Mouse (Mus musculus) ovary, postnatal 10 days (tissue): Measurements from ENCODE around the gene Tgm2.

Experiments used
- DNase-seq: peaks from one replicate; pipeline ENCODE4 v3.0.0; 2022; ENCODE audit warnings: low spot score

Tgm2 gene

DNA sequence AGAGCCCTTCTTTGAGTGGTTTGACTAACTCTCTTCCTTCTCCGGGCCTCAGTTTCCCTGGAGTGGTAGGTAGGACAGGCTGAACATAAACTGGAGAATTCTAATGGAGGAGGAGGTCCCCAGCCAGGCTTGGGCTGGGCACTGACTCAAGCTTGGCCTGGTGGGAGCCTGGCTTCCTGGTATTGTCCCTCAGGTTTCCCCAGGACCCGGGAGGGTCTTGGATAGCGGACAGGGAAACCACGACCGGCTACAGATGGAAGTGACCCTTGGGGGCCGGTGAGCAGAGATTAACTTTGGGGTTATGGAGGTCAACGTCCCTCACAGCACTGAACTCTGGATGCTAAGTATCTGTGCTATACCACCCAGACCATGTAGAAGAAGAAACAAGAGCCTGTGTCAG lies 5.0 kb downstream of the Tgm2 start:
- no peak for DNase-seq

DNA sequence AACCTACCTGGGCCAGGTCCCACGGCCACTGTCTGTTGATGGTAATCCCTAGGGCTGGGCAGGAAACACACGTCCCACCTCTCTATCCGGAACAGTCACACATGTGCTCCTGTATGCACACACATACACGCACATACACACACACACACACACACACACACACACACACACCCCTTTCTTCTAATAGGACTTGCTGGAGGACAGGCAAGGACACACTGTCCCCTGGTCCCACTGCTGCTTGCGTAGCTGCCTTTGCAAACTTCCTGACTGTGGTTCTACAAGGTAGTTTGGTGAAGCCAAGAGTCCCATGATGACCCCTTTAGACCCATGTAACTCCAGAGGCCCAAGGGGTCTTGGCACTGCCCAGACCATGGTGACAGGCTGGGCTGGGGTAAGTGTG lies 5.6 kb downstream of the Tgm2 start:
- DNase-seq = no peak

DNA sequence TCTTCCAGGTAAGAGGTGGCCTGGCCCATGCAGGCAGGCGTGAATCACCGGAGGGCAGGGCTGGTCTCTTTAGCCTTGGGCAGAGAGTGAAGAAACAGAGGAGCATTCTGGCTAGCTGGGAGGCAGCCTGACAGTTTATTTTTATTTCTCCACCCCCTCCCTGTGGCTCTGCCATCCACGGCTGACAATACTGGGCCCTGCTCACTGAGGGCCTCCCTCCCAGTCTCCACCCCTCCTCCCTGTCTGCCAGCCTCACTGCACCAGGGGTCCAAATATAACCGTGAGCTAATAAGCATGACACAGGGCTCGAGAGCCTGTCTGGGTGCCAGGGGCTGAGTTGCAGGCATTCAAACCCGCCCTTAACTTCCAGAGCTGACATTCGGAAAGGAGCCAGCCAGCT lies 6.6 kb downstream of the Tgm2 start:
- DNase-seq = no peak

DNA sequence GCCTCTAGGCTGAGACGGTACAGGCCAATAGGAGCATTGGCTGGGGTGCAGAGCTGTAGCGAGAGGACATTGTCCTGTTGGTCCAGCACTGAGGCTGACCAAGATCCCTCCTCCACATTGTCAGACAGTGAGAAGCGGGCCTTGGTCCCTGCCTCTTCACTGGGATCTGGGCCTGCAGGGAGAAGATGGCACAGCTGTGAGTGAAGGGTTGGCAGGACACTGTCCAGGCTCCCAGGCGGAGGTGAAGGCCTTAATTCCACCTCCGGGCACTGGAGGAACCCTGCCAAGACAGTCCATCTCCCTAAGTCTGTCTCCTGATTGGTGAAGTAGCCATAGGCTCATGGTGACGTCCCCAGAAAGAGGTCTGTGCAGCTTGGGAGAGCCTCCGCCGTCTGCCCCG lies 7.5 kb downstream of the Tgm2 start:
- DNase-seq = no peak

DNA sequence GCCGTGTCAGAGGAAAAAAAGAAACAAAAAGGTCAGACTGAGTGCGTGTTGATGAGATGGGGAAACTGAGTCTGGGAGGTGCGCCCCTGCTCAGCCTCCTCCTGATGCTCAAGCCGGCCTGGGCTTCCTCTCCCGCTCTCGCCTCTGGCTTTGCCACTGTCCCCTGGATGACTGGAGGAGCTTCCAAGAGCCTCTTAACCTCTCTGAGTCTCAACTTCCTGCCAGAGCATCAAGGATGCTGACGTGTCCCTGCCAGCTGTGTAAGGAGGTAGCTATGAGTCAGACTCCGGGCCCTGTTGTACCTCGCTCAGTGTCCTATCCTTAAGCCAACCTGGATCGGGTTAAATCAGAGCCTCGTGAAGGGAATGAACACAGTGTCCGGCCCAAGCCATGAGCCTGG lies 8.5 kb downstream of the Tgm2 start:
- no peak for DNase-seq

DNA sequence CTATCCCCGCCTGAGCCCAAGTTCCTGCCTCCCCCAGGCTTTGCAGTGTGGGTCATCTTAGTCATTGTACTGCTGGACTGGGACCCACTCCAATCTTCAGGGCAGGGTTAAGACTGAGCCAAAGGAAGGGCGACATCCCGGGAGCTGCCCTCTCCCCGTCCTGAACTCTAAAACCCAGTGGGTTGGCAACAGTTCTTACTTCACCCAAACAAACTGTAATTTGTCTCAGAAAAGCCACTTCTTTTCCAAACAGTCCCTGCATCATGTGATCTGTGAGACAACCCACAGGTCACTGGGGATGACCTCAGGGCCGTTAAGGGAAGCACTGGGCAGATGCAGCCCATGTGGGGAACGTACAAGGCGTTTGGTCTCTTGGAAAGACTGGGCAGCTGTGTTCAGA lies 10.0 kb downstream of the Tgm2 start:
- DNase-seq = no peak

DNA sequence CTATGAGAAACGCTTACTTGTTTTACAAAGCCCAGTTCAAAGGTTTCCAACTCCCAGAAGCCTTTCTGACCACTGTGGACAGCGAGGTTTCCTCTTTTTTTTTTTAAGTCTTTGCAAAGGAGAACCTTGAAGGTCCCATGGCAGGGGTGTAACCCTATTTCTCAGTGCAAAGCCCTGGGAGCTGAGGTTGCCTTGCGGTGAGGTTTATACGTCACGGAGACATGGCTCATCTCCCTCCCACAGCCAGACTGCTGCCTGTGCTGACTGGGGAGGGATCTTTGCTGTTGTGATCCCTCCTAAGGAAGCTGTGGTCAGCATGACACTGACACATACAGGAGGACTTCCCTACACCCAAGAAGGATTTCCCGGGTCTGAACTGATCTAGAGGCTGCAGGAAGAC lies 13.2 kb downstream of the Tgm2 start:
- DNase-seq = no peak

DNA sequence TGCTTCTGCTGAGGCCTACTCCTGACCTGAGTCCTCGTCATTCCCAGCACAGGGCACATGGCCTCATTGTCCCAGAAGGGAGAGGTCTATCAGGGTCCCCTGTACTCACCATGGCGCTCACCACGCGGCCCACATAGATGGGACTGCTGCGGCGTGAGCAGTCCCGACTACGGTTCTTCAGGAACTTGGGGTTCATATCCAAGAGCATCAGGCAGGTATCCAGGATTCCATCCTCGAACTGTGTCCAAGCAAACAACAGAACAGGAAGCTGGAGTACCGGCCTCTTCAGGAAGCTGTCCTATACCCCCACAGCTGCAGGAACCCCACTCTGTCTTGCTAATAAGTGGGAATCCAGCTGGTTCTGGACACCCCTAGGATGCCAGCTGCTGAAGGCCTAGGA lies 13.9 kb downstream of the Tgm2 start:
- DNase-seq = no peak

DNA sequence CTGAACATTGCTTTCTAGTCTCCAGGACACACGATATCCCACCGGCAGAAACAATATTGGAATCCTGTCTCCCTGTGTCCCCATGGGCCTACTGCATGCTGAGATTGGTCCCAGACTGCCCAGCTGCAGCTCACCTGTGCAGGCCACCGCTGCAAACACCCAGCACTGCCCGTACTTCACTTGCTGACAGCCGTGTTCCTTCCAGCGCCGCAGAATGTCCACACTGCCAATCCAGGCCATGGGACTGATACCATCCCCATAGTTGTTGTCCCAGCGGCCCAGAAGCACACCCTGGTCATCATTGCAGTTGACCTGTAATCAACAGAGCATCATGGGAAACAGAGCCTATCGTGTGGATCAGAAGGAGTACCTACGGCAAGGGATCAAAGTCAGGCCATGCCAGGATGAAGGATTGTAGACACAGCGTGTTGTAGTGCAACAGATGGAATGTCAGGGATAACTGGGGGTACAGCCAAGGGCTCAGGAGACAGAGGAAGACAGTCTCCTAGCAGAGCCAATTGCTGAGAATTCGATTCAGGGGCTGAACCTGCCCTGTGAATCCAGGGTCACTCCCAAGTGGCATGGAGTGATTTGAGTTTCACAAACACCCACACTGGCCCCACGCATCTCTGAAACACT lies 14.9 kb downstream of the Tgm2 start:
- DNase-seq = no peak

DNA sequence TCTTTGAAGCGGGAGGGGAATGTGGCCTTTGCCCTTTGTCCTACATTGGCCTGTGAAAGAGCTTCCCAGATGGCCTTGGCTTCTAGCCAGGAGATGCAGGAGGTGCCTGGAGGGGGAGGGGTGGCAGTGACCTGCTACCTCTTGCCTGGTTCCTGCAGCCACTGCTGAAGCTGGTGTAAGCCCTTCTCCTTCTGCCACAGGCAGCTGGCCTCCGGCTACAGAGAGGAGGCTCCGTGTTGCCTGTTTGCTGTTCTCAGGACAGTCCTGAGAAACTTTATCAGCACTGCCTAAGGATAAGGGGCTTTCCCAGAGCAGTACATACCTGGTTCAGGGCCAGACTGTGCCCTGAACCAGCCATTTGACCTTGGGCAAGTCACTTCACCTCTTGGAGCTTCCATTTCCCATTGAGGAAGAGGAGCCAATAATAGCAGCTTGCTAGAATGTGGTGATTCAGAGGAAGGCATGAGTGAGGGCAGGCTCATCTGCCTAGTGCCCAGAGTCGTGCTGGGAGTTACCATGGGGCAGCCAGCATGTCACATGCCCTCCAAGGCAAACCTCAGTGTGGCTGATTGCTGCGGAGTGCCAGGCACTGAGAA lies 15.7 kb downstream of the Tgm2 start:
- DNase-seq = no peak

DNA sequence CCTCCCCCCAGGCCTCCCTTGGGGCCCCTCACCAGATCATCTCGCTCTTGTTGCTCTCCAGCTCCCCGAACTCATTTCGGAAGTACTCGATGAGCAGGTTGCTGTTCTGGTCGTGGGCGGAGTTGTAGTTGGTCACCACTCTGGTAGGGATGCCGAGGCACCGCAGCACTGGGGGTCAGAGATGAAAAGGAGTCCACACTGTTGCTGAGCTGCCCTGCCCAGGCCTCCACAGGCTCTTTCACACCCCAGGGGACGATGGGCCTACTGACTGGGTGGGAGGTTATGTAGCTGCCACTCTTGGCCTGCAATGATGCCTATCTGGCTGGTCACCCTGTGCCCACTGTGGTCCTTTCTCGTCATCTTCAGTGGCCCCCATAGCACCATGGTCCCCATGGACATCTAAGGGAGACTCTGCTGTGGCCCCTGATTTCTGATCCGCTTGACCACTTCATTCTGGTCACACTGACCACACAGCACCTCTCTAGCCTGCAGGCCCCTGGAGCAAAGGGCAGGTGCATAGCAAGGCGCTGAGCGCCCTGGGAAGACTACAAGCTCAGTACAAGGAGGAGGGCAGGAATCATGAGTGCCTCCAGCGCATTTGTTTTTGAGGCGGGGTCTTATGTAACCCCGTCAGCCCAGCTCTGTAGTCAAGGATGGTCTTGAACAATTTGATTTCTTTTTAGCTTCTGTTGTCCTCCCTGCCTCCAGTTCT lies 16.8 kb downstream of the Tgm2 start:
- DNase-seq = no peak

DNA sequence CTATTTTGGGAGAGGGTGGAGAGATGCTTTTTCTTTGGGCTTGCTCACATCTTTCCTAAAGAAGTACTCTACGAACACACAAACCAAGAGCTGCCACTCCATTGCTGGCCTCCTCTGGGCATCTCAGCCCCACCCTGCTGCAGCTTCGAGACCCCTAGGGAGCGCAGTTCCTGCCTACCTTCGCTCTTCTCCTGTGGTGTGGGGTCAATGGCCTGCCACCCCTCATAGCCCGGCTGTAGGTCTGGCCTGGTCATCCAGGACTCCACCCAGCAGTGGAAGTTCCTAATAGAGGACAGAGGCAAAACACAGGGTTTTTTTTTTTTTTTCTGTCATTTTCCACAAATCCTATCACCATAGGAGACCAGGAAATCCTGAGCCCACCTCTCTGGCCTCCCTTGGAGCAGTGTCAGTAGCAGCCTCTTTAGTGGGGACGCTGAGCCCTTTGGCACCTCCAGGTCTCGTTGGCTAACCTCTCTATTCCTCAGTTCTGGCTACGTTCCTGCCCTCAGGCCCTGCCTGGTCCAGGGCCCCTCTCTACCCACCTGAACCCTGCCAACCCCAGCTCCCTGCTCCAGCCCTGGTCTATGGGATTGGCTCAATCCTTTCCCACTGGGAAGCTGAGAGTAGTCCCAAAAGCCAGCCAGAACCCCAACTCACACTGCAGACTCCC lies 17.6 kb downstream of the Tgm2 start:
- no peak for DNase-seq

DNA sequence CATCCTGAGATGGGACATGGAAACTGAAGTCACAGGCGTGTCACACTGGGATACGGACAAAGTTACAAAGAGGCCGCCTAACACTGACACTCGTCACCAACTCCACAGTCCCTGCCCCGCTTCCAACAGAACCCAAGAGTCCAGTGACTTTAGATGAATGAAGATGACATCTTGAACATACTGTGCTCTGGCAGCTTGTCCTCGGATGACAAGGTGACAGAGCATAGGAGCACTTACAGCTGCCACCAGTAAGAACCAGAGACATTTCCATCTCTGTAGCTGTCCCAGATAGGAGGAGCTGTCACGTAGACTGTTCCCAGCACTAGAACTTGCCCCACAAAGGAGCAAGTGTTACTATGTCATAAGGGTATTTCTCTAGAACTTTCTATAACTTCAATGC lies 18.4 kb downstream of the Tgm2 start:
- no peak for DNase-seq

DNA sequence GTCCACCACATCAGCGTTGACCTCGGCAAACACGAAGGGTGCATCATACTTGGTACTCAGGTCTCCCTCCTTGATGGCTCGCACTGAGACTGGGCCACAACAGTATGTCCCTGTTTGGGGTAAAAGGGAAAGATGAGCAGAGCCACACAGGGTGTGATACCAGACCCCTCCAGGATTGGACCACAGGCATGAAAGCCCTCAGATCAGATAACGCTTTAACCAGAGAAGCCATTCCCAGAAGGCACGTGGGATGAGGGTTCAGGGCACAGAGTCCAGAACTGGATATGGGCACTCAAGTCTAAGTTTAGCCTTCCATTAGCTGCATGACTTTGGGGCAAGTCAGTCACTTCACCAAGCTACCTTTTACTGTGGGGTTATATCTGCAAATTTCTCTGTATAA lies 19.0 kb downstream of the Tgm2 start:
- DNase-seq = no peak

DNA sequence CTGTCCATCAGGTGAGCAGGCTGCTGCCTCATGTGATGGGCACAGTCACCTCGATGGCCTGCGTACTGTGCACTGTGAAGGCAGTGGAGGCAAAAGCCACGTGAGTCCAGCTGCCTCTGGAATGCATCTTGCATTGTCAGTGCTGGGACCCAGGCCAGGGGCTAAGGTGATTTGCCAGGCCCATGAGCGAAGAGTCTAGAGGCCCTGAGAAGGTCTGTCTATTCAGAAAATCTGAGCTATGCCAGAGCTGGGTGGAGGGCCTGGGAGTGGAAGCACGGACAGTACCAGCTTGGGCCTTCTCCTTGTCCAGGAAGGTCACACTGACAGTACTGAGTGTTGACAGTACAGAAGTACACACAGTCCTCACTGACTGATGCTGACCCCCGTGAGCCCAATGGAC lies 23.4 kb downstream of the Tgm2 start:
- DNase-seq = no peak

DNA sequence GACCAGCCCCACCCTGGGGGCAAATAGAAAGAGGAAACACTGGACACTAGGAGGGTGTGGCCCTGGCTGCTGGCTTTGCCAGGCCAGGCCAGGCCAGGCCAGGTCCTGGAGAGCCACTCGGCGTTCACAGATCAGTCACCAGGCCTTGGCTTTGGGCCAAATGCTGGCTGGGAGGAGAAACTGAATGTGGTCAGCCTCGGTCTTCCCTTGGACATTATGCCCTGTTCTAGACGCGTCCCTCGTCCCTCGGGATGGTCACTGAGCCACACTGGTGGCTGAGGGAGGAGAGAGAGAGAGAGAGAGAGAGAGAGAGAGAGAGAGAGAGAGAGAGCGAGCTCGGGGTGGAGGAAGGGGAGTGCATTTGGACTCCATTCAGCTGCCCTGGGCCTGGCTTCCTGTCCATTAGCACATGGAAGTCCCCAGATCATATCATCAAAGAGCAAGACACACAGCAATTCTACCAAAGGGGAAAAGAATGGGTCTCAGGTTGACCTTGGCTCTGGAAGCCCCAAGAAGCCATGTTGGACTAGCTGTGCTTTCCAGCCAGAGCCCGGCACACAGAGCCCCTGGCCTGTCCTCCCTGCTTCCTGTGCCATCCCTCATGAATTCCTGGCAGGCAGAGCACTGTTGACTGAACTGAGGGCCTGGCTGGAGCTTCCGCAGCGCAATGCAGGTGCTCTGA lies 24.4 kb downstream of the Tgm2 start:
- no peak for DNase-seq

DNA sequence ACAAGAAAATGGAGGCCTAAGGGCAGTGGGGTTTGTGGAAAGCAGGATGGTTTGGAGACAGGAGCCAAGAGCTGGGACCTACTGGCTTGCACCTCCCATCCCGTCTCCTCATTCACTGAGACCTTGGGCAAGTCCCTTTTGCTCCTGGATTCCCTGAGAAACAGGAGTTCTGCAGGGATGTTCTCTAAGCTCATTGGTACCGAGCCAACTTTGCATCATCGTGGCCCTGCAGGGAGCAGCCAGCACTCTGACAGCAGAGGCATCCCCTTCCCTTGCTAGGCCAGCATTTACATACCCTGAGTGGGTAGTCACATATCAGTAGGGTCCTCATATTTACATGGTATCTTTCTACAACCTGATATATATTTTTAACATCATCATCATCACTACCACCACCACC lies 25.4 kb downstream of the Tgm2 start:
- no peak for DNase-seq

DNA sequence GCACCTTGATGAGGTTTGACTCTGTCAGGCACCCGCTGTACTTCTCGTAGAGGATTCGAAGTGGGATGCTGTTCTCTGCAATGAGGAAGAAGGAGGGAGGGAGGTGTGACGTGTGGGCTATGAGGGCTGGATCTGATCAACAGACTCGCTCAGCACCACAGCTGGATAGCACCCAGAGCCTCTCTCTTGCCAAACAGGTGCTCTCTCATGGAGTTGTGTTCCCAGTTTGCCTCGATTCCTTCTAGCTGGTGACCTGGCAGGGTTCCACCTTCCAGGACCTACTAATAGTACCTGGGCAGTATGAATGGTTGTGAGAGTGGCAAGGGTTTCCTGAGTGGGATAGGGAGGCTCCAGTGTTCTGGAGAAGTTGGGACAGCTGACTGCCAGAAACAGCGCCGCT lies 26.0 kb downstream of the Tgm2 start:
- DNase-seq = no peak

DNA sequence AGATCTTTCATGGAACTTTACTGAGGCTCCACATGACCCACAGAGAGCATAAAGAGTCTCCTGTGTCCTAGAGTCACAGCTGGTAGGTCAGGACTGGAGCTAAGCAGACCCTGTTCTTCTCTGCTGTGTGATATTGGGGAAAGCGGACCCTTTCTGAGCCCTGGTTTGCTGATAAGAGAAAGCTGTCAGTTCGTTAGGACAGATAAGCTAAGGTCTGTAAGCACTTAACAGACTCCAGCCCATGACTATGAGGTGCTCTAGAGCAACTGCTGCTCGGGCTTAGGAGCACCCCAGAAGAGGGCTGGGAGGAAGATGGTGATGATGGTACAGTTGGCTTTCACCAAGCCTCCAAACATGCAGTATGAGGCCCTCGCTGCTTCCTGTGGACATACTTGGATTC lies 27.1 kb downstream of the Tgm2 start:
- DNase-seq = no peak

DNA sequence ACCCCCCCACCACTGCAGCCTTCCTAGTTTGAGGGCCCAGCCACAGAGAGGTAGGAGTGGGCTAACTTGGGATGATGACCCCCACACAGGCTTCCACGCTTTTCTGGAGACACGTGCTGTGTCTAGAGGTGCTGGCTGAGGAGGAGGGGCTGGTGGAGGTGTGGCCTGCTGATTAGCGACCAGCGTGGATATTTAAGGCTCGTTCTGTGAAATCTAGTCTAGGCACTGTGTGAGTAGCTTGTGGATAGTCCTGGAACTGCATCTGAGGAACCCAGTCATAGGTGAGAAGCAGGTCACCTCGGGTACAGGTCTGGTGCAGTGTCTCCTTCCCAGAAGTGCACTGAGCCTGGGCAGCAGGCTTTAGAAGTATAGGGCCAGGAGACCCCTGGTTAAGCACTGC lies 29.6 kb downstream of the Tgm2 start:
- DNase-seq = no peak

DNA sequence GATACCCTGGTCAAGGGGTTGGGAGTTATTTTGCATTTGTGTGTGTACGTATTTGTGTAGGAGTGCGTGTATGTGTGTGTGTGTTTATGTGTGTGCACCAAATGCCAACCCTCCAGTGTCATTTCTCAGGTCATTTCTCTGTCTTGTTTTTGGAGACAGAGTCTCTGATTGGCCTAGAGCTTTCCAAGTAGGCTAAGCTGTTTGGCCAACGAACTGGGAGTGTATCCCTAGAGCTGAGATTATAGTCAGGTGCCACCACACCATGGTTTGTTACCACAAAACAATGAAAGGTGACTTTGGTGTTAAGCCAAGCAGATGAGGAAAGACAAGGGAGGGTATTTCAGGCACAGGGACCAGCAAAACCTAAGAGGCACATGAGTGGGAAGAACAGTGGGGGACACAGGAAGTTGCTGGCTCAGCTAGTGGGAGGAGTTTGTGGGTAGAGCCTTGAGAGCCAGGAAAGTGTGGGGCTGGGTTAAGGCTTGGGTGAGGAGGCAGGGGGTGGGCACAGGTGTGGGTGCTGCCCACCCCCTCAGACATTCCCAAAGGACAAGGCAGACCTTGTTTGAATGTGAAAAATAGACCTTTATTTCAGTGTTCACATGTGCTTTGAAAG lies 30.3 kb downstream of the Tgm2 start:
- DNase-seq = no peak

DNA sequence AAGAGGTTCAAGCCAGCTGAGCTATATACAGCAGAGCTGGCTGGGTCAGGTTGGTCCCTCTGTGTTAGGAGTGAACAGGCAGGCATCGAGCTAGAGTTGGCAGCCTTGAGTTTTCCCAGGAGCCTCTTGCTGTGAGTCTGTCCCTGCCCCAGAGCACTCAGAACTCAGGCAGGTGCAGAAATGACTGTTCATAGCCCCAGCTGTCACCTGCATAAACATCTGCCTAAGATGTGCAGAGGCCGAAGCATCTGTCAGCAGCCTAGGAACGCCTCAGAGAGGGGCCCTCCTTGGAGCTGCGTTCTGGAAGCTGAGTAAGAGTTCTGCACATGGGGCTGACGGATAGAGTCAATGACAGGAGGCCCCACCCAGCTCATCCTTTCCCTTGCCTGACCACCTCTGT lies 31.3 kb downstream of the Tgm2 start:
- no peak for DNase-seq
